Mouse (Mus musculus) brain, embryonic 14.5 days (tissue): Measurements from ENCODE around the gene Mrps6.

ENCODE experiments used
- CTCF ChIP-seq: fragments of 200-500 bp; IDR thresholded peaks from 2 replicates; pipeline ENCODE4 v1.5.1; 2012; ENCODE audit warnings: inconsistent platforms, mild to moderate bottlenecking, moderate library complexity, borderline replicate concordance; ENCODE audit not compliant: insufficient read depth, insufficient read length; ENCODE audit errors: extremely low read depth
- POLR2A ChIP-seq: fragments of 200-500 bp; IDR thresholded peaks from 2 replicates; pipeline ENCODE4 v1.6.1; 2012; ENCODE audit warnings: mild to moderate bottlenecking, inconsistent platforms, borderline replicate concordance; ENCODE audit not compliant: poor library complexity, insufficient read depth, insufficient read length, severe bottlenecking; ENCODE audit errors: extremely low read depth

DNA sequence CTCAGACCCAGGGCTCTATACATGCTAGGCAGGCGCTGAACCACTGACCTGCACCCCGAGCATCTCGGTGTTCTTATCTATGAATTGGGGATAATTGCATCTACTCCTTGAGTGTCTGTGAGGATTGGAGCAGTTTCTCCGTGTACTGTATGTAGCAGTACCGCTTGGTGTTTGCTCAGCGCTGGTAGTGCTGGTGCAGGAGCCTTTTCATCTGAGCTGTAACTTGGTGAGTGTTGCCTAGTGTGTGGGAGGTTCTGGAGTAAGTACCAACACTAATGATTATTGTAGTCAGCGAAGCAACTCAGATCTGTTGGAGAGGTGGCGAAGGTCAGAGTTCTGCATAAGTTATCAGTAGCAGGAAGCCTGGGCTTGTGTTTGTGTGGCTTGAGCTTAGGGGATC, 12.3 kb downstream of the Mrps6 start:
- TF ChIP-seq CTCF (no peak), POLR2A (no peak)
